Mouse (Mus musculus): ENCODE results near the gene Fa2h.
"Not testable (repeated sequence)": the region's sequence is repeated elsewhere in the genome, so short reads cannot be mapped to it uniquely, and the experiment has no call there.

The Fa2h gene

DNA sequence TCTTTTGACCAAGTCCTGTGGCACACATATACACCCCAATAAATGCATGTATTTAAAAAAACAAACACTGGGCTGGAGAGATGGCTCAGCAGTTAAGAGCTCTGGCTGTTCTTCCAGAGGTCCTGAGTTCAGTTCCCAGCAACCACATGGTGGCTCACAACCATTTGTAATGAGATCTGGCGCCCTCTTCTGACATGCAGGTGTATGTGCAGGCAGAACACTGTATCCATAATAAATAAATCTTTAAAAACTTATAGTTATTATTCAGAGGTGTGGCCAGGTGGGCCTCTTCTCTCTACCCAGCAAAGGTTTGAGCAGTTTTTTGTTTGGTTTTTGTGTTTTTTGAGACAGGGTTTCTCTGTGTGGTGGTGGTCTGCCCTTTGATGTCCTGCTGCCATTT lies 34.7 kb downstream of the Fa2h start:
- DNase-seq (ENCODE audit: low read depth, low spot score), result no peak

DNA sequence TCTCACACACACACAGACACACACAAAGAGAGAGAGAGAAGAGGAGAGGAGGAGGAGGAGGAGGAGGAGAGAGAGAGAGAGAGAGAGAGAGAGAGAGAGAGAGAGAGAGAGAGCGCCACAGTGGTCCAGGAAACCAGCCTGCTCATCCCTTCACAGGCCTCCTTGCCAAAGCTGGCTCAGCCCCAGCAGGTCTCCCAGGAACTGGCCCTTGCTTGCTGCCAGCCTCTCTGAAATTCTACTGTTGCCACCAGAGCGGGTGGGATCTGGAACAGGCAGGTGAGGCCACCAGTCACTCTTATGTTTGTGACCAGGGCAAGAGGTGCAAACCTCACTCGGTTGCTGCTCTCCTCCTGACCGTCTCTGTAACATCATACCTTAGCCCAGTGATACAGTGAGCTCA lies 36.2 kb downstream of the Fa2h start:
- no peak for DNase-seq (ENCODE audit: low read depth, low spot score)

DNA sequence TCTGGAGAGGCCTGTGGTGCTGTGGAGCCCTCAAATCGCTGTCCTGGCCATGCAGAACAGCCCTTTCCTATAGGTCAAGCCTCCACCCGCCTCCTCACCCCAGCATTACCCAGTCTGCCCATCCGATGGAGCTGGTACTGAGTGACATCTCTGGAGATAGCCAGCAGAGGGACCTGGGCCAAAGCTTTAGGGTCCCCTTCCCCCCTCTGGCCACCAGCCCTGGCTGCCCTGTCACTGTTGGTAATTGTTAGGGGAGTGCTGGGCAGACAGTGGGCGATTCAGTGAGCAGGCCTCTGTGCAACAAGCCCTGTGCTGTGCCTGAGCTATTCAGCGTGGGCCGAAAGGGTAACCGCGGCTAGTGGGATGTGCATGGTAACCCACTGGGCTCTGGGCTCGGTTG lies 40.1 kb downstream of the Fa2h start:
- DNase-seq (ENCODE audit: low read depth, low spot score), result no peak

DNA sequence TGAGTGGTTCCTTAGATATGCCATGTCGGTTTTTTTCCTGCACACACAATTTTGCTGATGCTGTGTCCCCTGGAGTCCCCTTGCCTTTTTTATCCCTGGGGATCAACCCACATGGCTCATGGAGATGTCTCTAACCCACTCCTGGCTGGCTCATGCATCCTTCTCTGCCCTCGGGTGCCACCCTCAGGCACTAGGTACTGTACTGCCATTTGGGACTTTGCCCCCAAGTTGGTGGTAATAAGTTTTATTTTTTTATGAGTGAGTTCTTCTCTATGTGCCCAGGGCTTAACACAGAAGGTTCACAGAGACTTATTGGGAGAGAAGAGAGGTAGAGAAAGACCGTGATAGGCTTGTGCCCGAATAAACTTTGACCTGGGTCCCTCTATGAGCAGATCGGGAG lies 41.3 kb downstream of the Fa2h start:
- no peak for DNase-seq (ENCODE audit: low read depth, low spot score)

DNA sequence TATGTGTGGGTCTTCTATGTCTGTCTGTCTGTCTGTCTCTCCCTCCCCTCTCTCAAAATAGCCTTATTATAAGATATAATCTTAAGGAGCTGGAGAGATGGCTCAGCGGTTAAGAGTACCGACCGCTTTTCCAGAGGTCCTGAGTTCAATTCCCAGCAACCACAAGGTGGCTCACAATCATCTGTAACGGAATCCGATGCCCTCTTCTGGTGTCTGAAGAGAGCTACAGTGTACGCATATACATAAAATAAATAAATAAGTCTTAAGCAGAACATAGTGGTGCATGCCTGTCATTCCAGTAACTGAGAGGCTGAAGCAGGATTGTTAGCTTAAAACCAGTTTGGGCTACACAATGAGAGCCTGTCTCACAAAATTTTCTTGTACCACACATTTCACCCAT lies 43.0 kb downstream of the Fa2h start:
- DNase-seq (ENCODE audit: low read depth, low spot score), result no peak

DNA sequence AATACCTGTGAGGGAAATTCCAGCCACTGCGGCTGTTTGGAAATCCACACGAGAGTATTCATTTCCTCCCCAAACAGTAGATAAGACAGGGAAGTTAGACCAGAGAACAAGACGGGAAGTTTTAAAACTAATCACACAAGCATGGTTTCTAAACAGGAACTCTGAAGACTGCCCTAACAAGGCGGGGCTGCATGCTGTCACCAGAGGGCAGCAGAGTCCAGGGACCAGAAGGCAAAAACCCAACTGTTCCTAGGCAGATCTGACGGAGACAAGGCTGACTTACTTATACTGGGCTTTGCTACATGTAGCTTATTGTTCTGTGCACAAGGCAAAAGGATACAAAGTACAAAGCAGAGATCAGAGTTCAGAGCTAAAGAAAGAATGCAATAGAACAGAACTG lies 50.4 kb downstream of the Fa2h start:
- no peak for DNase-seq (ENCODE audit: low read depth, low spot score)

DNA sequence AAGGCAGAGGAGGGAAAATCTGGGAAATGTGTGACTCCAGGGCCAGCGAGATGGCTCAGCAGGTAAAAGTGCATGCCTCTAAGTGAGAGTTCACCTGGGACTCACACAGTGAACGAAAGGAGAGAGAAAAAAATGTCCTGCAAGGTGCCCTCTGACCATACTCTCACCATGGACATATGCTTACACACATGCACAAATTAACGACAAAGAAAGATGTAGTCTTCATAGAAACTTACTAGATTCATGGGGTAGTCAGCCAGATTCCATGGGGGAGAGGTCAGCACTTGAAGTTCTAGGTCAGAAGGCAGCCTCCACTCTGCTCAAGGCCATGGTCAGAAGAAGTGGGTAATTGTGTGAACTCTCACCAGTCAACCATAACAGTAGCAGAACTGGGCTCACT lies 53.4 kb downstream of the Fa2h start:
- DNase-seq (ENCODE audit: low read depth, low spot score), result no peak

DNA sequence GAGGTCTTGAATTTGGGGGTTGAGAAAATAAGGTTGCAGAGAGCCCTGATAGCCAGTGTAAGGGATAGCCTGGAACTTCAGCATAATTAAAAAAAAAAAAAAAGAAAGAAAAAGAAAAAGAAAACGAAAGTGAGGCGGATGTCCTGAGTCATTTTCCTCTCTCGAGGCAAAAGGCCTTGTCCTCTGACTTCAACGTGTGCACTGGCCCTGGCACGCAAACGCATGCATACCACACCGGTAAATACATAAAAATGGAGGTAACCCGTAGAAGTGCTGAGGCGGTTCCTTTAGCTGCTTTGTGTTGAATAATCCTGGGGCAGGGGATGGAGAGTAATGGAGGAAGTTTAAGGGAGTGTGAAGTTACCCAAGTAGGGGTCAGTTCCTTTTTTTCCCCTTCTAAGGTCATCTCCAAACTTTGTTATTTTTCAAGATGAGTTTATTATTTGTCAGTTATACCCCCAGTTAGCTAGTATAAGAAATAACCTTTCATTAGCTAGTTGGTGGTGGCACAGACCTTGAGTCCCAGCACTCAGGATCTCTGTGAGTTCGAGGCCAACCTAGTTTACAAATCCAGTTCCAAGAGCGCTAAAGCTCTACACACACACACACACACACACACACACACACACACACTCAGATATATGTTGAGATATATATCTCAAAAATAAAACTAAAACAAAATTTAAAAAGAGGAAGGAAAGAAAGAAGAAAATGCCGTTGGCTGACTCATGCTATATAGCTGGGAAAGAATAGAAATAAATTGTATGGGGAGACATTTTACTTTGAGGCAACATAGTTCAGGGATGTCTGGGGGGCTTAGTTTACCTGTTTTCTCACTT lies 55.0 kb downstream of the Fa2h start:
- DNase-seq (ENCODE audit: low read depth, low spot score), result no peak

DNA sequence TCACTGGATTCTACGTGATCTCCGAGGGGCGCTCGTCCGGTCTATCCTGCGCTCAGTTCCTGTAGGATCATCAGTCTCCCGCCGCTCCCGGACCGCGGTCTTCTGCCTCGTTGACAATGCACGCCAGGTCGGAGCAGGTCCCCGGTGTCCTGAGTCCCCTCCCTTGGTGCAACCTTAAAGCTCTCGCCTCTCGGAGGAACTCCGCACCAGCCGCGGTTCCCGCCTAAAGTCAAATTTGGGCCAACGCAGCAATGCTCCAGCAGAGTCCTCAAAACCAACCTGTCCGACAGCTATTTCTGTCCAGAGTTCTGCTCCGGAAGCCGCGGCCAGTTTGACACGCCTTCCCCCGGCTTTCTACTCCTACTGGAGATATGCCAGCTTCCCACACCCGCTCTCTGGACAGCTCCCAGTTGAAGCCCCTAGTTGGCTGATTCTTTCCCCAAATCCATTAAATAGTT lies 55.7 kb downstream of the Fa2h start, which contains the start of gene Mlkl:
Gene Mlkl (minus strand): TSS at position 288 of the 458 bp plus-strand sequence.
- no peak for DNase-seq (ENCODE audit: low read depth, low spot score)

DNA sequence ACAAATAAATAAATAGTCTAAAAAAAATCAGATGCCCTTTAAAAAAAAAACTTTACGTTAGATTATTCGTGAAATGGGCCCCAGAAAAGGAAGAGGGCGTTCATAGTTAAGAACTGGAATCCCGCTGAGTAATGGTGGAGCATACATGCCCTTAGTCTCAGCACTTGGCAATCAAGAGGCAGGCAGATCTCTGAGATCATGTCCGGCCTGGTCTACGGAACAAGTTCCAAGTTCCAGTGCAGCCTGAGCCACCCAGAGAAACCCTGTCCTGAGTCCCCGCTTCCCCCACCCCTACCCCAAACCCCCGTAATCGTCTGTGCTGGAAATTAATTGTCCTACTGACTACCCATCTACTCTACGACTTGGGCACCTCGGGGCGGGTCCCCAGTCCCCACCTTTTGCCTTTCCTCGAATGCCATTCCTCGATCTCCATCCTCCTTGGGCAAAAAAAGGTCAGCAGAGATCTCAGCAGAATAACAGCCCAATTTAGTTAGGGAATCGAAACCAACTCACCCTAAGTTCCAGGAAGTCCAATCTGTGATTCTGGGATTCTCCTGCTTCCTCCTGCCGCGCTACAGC lies 56.2 kb downstream of the Fa2h start:
- no peak for DNase-seq (ENCODE audit: low read depth, low spot score)

DNA sequence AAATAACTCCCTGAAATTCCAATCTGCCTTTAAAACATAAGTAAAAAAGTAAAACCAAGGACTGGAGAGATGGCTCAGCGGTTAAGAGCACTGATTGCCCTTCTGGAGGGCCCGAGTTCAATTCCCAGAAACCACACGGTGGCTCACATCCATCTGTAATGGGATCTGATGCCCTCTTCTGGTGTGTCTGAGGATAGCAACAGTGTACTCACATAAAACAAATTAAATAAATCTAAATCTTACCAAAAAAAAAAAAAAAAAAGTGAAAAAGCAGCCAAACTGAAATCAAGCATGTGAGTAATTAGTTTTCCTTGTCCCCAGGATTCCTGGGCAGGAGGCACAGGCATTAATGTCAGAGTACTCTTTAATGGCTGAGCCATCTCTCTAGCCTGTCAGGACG lies 56.9 kb downstream of the Fa2h start:
- DNase-seq (ENCODE audit: low read depth, low spot score), result no peak

DNA sequence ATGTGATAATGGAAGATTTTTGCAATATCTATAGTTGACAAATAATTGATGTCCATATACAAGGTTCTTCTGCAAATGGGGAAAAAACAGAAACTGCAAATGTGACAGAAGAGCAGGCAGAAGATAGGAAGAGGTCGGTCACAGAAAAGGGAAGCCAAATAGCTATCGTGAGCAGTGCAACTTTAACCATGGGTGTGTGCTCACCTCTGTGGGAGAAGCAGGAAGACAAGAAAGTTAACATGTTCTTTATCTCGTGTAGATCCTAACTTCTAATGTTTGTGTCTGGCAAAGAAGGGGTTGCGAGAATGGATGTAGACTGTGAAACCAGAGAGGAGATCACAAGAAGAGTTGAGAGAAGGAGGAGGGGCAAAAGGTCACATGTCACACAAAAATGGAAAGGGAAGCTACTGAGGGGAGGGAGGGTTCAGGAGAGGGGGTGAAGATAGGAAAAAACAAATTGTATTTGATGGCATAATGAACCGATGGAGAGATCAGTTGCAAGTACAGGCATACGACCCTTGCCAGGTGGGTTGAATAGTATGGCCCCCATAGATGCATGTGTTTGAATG lies 68.3 kb downstream of the Fa2h start:
- DNase-seq (ENCODE audit: low read depth, low spot score), result no peak

DNA sequence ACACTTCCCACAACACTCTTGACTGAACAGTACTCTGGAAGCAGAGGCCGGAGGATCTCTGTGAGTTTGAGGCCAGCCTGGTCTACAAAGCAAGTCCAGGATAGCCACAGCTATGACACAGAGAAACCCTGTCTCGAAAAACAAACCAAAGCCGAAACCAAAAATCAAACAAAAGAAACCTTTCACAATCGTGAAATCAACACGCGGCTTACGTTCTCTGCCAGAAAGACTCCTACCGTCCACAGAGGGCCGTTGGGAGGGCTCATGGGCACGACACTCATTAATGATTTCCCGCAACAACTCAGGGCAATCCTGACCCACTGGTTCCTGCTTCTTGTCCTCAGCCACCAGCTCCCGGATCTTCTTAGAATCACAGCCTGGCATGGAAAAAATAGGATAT lies 78.9 kb downstream of the Fa2h start:
- DNase-seq (ENCODE audit: low read depth, low spot score), result no peak

DNA sequence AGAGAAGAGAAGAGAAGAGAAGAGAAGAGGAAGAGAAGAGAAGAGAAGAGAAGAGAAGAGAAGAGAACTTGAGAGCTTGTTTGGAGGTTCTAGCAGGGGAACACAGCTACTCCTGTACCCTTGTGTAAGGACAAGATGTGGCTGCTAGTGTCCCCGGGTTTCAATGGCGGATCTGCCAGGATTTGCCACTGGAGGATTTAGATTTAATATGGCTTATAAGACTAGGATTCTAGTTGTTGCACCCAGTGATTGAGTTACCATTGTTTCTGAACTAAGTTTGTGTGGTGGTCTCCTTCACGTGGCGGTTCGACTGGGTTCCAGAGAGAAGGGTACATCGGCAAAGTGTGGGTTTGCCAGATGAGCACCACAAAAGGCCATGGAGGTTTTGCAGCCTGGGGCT lies 79.7 kb downstream of the Fa2h start:
- DNase-seq (ENCODE audit: low read depth, low spot score), result not testable (repeated sequence)

DNA sequence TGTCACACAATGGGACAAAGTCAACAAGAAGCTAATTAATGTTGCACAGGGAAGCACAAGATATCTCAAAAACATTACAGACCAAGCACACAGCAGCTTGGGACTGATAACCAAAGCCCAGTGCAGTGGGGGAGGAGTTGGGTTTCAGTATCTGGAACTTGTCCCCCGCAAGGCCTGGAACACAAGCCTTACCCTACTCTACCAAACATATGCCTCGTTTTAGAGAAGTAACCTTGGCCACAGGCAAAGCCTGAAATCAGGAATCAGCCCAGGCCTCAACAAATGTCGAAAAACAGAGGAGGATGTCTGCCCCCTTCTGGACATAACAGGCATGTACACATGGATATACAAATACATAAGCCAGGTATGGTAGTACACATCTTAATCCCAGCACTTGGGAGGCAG lies 80.9 kb downstream of the Fa2h start:
- peak; percentile 42 for DNase-seq (ENCODE audit: low read depth, low spot score)

DNA sequence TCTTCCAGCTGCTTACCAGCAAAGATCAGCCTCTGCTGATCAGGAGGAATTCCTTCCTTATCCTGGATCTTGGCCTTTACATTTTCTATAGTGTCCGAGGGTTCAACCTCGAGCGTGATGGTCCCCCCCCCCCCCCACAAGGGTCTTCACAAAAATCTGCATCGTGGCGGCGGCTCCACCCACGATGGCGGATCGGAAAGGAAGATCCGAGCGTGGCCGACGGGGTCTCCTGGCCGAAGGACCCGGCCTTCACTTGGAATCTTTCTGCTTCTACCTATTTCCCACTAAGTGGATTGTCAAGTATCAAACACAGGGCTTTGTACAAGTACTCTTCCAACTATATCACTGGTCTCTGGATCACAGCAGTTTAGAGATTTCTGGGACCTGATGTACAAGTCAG lies 83.6 kb downstream of the Fa2h start:
- DNase-seq (ENCODE audit: low read depth, low spot score), result not testable (repeated sequence)

DNA sequence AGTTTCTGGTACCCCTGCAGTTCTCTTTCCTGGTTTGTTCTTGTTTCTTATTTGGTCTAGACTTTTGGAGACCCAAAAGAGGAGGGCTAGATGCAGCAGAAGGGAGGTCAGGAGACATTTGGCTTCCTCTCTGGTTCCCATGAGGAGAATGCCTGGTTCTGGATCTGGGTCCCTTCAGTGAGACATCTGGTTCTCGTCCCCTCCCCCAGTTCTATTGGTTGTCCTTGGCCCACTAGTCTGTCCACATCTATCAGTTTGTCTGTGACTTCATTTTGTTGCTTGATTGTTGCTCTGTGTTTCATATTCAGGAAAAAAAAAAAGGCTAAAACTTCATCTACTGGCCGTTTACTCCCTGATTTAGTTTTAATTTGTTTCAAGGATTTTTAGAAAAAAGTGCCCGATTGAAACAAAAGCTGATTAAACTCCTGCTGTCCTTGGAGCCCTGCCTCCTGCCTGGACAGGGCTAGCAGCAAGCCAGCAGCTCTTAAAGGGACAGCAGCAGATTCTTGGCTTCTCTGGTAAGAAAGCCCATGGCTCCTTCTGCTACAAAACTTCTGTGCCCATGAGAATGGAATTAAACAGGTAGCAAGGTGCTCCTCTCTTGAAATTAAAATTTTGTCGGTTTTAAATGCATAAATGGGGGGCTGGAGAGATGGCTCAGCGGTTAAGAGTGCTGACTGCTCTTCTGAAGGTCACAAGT lies 88.4 kb downstream of the Fa2h start:
- no peak for DNase-seq (ENCODE audit: low read depth, low spot score)

DNA sequence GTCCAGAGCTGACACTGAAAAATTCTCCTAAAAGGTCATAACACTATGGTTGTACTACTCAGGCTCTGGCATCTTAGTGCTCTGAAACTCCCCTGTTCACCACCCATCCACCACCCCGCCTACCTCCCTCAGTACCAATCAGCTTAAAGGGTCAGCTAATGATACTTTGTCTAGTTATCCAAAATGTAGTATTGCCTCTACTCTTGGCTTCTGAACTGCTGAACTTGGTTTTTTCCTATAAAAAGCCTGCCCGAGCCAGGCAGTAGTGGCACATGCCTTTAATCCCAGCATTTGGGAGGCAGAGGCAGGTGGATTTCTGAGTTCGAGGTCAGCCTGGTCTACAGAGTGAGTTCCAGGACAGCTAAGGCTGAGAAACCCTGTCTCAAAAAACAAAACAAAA lies 89.3 kb downstream of the Fa2h start:
- no peak for DNase-seq (ENCODE audit: low read depth, low spot score)

DNA sequence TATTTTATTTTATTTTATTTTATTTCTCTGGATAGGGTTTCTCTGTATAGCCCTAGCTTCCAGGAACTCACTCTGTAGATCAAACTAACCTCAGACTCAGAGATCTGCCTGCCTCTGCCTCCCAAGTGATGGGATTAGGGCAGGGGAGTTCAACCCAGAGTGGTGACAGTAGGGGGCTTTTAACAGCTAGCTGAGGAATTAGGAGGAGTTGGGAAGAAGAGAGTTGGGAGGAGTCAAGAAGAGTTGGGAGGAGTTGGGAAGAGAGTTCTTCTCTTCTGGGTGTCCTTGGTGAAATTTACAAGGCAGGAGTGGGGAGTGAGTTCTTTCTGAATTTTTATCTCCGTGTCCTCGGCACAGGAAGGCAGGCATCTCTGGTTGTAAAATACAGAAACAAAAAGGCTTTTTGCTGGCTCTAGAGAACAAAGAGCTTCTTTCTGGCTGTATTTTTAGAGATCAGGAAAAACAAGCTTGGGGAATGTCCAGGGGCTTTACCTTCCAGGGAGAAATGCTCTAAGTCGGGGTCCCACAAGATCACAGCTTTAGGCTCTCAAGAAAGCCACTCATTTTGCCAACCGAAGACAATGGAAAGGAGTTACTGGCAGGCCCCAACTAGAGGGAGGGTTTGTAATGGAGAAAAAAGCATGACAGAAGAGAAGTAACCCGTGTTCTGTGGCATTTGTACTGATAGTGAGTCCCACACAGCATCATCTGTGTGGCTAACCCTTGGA lies 90.4 kb downstream of the Fa2h start:
- not testable (repeated sequence) for DNase-seq (ENCODE audit: low read depth, low spot score)

DNA sequence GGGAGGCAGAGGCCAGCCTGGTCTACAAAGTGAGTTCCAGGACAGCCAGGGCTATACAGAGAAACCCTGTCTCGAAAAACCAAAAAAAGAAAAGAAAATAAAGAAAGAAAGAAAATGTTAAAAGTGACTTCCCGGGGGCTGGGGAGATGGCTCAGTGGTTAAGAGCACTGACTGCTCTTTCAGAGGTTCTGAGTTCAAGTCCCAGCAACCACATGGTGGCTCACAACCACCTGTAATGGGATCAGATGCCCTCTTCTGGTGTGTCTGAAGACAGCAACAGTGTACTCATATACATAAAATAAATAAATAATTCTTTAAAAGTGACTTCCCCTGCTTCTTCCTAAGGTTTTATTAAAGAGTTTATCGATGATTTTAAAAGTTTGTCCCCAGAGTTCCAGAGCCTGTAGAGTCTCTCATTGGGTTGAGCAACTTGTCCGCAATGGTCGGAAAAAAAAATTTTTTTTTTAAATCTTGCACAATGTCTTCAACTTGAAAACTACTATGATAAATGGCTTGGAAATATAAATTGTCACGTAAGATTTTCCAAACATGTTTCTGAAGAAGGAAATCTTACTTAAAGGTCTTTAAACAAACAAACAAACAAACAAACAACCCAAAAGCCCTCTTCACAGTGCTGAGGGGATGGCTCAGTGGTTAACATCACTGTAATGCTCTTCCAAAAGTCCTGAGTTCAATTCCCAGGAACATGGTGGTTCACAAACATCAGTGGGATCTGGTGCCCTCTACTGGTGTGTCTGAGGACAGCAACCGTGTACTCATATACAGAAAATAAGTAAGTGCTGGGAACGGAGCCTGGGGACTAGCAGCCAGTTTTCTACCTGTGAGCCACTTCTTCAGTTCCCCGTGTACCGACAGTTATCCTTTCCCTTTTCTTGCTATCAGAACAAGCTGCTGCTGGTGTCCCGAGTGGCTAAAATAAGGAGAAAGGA lies 92.8 kb downstream of the Fa2h start:
- no peak for DNase-seq (ENCODE audit: low read depth, low spot score)

Data from c-Kit-negative CD71-positive TER-119-positive erythroid progenitor cells, embryonic 14.5 days (primary cell).